Comparison of ENCODE assay signal across 8 mouse cellular contexts in genomic region chr16:21488413-21488812, GRCm38 (mm10).
DNase-seq lines count a peak whose midpoint lies in the region; ATAC-seq and TF ChIP-seq lines count a peak whose summit lies in the region.
"Had no signal": no experiment of that assay in that cellular context is flagged by ENCODE, and none has a peak within 500 bp of the region (broad histone marks: within the 10 kb centered on the region; RNA-seq: fewer than 3 reads in every experiment).

No protein-coding gene starts in this region.

- H3K9me3 ChIP-seq in forebrain, postnatal 0 days (ENCODE audit: low read length): no peaks in the 10 kb centered on the region
- H3K9me3 ChIP-seq: heart, embryonic 13.5 days had no signal

- peak; percentile 88 for ATAC-seq in CD4-positive, CD25-positive, alpha-beta regulatory T cell, adult 4 months
- ATAC-seq in forebrain, postnatal 0 days: peak; percentile 63; the same call in 1 of the 2 replicates

- DNase-seq in A20 (ENCODE audit: low read depth, low spot score): peak; percentile 75
- DNase-seq in c-Kit-positive CD71-negative TER-119-negative erythroid progenitor cells, embryonic 14.5 days (ENCODE audit: low read depth): peak; percentile 24
- DNase-seq in forebrain, postnatal 0 days: peak; percentile 76
- DNase-seq in kidney, postnatal 14 days: peak; percentile 72
- DNase-seq in lung, adult 2 months: peak; percentile 30
- DNase-seq in right cerebral cortex, postnatal 14 days: peak; percentile 66

- H3K9ac ChIP-seq in forebrain, postnatal 0 days: no peak overlapping the region
- H3K9ac ChIP-seq: heart, embryonic 13.5 days had no signal

- H3K36me3 ChIP-seq in forebrain, postnatal 0 days (ENCODE audit: insufficient read depth): peaks cover 12% of the 10 kb centered on the region

- H3K27ac ChIP-seq in forebrain, postnatal 0 days (ENCODE audit: low read depth, low read length): no peak overlapping the region
- H3K27ac ChIP-seq: heart, embryonic 13.5 days had no signal

- no peaks in the 10 kb centered on the region for H3K4me1 ChIP-seq in forebrain, postnatal 0 days (ENCODE audit: insufficient read depth)
- no peaks in the 10 kb centered on the region for H3K4me1 ChIP-seq in lung, adult 2 months (ENCODE audit: control insufficient read depth, insufficient read depth, low read length)
- H3K4me1 ChIP-seq: heart, embryonic 13.5 days had no signal

- peak; percentile 92 for TF ChIP-seq CTCF in forebrain, postnatal 0 days (IDR thresholded peaks at IDR 0.05; ENCODE audit: low read depth)
- TF ChIP-seq CTCF in lung, adult 2 months (IDR thresholded peaks at IDR 0.05; ENCODE audit: insufficient read depth, low read length): peak; percentile 91

- no peaks in the 10 kb centered on the region for H3K27me3 ChIP-seq in forebrain, postnatal 0 days (ENCODE audit: insufficient read depth, low read length)
- H3K27me3 ChIP-seq: heart, embryonic 13.5 days had no signal

- no peak overlapping the region for H3K4me2 ChIP-seq in forebrain, postnatal 0 days (ENCODE audit: low read depth)
- H3K4me2 ChIP-seq: heart, embryonic 13.5 days had no signal

- no peak for TF ChIP-seq POLR2A in lung, adult 2 months (IDR thresholded peaks at IDR 0.05; ENCODE audit: borderline replicate concordance, extremely low read depth, low read depth, low read length)

- WGBS in forebrain, postnatal 0 days: 50% methylated on average over 4 of the region's 4 CpGs
- 51% methylated on average over 4 of the region's 4 CpGs for WGBS in lung, adult 2 months

- no peak overlapping the region for H3K4me3 ChIP-seq in forebrain, postnatal 0 days (ENCODE audit: low read depth, low read length)
- no peak overlapping the region for H3K4me3 ChIP-seq in lung, adult 2 months (replicated peaks; ENCODE audit: extremely low read depth, low read depth, low read length)
- H3K4me3 ChIP-seq: heart, embryonic 13.5 days had no signal

Comparison
In these comparisons a context has a peak if more than half of its experiments do, and no peak if none do; other contexts are left out.
1. DNase-seq: peak in every context shown above with its lines; median percentile 76 in forebrain, postnatal 0 days; 75 in A20; 72 in kidney, postnatal 14 days; 66 in right cerebral cortex, postnatal 14 days; 30 in lung, adult 2 months; 24 in c-Kit-positive CD71-negative TER-119-negative erythroid progenitor cells, embryonic 14.5 days.